Mouse (Mus musculus) mouse embryonic stem cell (cell line): ENCODE measurements around the gene Fbn1.

ENCODE experiments used
- in situ Hi-C, 2 experiments: fragments of 300-500 bp; cut with MboI; formaldehyde crosslinking; loops; 1 replicate in 1 of 2; 3 replicates in 1 of 2; pipeline ENCODE4 v1.14.3; 2019 to 2020; ENCODE audit warnings: low sequenced_read_pairs in 2 of 2, low pct_unique_long_range_greater_than_20kb in 1 of 2, mixed read lengths in 1 of 2; ENCODE audit not compliant: unreplicated experiment in 1 of 2

Fbn1 gene

GRCm38 (mm10) chr2:125505746-125506315 is 2.0 kb downstream of the Fbn1 start:
- in situ Hi-C loops = no loop called here

- in situ Hi-C loops = no loop called here
Observed at GRCm38 (mm10) chr2:125505006-125505745, 2.6 kb downstream of the Fbn1 start, which contains the start of gene Gm9913. TSS of gene Gm9913 (plus strand) at chr2:125505089.

- in situ Hi-C loops = no loop called here
Observed at GRCm38 (mm10) chr2:125501526-125501925, 6.3 kb downstream of the Fbn1 start.

DNA sequence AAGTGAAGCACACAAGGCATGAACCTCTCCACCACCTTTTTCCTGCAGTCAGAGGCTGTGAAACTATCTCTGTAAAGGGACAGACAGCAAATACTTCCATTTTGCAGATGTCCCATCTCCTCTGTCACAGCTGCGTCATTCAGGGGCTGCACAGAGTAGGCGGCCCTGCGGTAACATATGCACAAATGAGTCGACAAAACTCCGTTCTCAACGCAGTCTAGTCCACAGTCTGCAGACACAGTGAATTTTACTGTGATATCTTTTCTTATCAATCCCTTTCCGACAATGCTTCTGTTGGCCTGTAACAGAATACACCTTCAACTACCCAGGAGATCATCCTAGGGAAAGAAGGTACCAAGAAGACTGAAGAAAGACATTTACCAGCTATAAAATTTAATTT is 9.6 kb downstream of the Fbn1 start:
- in situ Hi-C loops = no loop called here

- in situ Hi-C loops = no loop called here
Observed at GRCm38 (mm10) chr2:125496696-125497095, 11.1 kb downstream of the Fbn1 start.

DNA sequence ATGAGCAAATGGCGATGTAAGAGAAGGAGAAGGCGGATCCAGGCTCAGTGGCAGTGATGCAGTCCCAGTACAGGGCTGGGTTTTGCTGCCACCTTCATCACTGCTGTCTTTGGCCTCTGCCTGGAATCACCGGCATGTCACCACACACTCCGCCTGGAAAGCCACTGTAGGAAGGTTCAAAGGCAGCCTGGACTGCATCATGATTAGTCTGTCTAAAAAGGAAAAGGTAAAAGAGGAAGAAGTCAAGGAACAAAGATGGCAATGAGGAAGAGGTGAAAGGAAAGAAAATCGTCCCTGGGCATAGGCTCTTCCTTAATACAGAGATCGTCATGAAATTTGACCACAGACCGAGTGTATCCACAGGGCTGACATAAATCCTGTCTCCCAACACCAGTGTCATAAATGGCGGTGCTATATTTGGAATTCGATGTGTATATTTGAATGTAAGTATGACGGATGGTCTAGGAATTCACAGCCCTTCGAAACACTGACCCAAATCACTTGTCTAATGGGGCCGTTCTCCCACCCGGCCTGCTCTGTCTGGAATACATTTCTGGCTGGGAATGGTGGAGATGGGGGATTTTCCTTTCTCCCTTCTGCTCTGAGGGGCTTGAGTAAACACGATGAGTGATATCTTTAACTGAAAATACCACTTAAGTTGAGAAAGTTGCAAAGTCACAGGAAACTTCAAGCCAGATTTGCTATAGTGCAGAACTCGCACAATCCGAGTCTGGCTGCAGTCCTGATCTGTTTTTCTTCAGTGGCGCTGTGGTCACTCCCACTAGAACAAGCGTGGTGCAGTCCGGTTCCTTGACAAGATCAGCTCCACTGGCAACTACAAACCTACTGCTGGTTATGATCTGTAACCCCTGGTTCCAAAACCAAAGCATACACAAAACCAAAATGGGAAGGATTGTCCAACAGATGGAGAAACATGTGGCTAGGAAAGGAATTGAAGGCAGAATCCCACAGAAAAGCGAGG is 12.7 kb downstream of the Fbn1 start:
- in situ Hi-C loops = no loop called here

DNA sequence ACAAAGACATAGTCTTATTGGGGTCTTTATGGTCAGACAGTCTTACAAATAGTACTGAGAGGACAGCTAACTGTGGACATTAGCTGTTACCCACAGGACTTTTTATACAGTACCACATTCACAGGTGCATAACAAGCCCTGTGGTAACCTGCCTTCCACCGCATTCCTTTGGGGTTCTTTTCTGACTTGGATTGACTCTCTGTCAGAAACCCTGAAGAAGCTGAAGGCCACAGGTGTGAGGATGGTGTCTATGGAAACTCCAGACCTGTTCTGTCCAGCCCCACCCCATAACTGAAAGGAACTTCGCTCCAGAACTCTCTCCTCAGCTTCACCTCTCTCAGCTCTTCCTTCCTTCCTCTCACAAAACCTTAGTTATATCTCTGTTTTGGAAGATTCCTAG is 13.5 kb downstream of the Fbn1 start:
- in situ Hi-C loops = no loop called here

GRCm38 (mm10) chr2:125492050-125492900 is 15.5 kb downstream of the Fbn1 start:
- in situ Hi-C loops = no loop called here

- in situ Hi-C loops = no loop called here
Observed at GRCm38 (mm10) chr2:125489979-125490378, 17.8 kb downstream of the Fbn1 start.

DNA sequence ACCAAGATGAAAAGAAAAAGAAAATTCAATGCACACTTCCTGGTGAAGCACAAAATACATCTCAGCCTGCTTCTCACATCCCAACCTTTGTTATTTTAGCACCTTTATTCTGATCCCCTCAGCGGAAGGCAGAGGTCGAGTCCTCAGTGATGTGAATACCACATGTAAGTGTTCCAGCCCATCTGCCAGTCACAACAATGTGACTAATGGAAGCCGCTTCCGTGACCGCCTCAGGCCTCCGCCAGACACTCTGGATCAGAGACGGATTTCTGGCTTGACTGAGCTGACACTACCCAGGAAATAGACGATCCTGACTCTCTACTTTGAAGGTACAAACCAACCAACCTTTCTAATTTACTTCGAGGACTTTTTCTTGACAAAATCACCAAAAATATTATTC is 22.9 kb downstream of the Fbn1 start:
- in situ Hi-C loops = no loop called here

DNA sequence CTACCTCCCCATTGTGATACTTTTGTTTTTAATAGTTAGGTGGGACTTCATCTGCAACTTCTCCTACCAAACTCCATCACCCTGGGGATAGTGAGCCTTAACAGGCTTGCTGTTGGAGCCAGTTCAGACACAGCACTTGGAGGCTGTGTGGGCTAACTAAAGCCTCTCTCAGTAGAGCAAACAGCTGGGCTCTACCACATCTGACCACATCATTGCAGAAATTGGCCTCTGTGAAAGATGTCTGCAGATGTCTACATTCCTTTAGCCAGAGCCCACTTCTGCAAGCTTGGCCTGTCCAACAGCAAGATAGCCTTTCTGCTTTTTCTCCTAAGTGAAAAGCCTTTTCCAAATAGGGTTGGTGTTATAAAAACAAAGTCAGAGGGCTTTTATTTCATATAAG is 23.6 kb downstream of the Fbn1 start:
- in situ Hi-C loops = no loop called here

- in situ Hi-C loops = no loop called here
Observed at GRCm38 (mm10) chr2:125481531-125482317, 26.1 kb downstream of the Fbn1 start.

DNA sequence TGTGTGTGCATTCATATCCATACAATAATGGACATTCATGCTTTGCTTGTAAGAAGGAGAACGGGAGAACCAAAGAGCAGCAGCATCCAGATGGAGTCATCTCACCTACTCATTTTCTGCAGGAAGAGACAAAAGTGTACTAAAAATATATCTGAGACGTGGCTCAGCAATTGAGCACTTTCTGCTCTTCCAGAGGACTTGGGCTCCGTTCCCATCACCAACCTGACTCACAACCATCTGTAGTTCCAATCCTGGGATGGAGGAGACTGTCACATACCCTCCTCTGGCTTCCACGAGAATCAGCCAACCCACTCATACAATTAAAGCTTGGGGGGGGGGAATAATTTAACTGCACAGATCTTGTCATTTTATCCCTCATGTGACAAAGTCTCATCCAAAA is 26.7 kb downstream of the Fbn1 start:
- in situ Hi-C loops = no loop called here

- in situ Hi-C loops = no loop called here
Observed at GRCm38 (mm10) chr2:125480057-125480456, 27.7 kb downstream of the Fbn1 start.

- in situ Hi-C loops = no loop called here
Observed at GRCm38 (mm10) chr2:125478705-125479104, 29.1 kb downstream of the Fbn1 start.

GRCm38 (mm10) chr2:125477367-125477766 is 30.4 kb downstream of the Fbn1 start:
- in situ Hi-C loops = no loop called here

DNA sequence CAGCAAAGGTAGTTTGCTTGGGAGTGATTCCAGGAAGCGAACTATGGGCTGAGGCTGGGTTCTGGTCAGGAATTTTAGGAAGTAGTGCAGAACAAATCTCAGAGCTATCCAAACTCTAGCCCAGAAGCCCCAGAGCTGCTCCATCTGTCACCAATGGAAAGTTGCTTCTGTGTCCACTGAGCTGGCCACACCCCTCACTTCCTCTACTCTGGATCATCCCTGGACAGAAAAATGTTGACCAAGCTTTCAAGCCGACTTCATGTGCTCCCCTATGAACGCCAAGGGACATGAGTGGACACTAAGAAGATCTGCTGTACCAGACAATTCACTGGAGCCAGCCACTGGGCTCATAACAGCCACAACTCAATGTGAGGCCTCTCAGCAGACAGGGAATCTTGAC is 31.6 kb downstream of the Fbn1 start:
- in situ Hi-C loops = no loop called here

DNA sequence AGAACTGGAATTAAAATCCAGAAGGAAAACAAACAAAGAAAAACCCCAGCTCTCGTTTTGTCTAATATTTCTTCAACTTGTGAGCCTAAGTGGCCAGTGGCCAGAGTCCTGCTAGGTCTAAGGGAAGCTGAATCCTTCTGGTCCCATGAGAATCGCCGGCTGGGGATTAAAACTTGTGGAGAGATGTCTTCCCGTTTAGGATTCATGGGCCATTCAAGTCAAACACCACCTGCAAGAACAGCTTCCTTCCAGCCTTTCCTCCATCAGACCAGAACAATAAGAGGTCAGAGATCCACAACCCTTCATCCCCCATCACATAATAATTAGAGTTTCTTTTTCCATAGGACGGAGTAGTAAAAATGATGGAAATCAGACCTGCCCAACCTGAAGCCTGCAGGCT is 33.1 kb downstream of the Fbn1 start:
- in situ Hi-C loops = no loop called here
